Mouse (Mus musculus) bone marrow macrophage, adult 2 months (primary cell): Measurements from ENCODE around the gene Csde1.

ENCODE experiments used
- CTCF ChIP-seq: IDR thresholded peaks from 2 replicates; pipeline ENCODE4 v1.5.1; 2012; ENCODE audit warnings: low read depth, mild to moderate bottlenecking, low read length, moderate library complexity
- POLR2A ChIP-seq: IDR thresholded peaks from 2 replicates; pipeline ENCODE4 v1.6.1; 2012; ENCODE audit warnings: mild to moderate bottlenecking, low read depth, low read length, borderline replicate concordance

DNA sequence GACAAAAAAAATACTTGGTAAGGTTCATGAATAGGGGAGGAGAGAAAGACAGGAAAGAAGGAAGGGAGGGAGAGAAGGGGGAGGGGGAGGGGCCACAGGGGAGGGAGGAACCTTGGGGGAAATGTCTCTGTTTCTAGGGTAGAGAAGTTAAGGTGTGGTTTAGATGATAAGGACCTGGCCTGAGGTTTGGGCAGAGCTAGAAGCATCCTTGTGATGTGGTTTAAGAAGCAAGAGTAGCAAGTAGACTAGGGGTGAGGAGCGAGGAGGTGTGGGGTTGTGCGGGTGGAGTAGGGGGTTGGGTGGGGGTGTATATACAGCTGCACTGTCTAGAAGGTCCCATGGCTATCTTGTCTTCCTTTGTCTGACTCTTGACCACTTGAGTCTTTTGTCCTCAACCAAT is 71.5 kb downstream of the Csde1 start:
- TF ChIP-seq CTCF (no peak), POLR2A (no peak)
